Mouse (Mus musculus) layer of hippocampus, adult 9-11 months (tissue): ENCODE data around the gene Pgm2l1.

Experiments
- DNase-seq: peaks from one replicate; pipeline ENCODE4 v3.0.0; 2022

Pgm2l1 gene

GRCm38 (mm10) chr7:100298861-100299510, 71.8 kb downstream of the Pgm2l1 start:
- DNase-seq, result no peak

- no peak for DNase-seq
Observed at GRCm38 (mm10) chr7:100301390-100301789, 74.2 kb downstream of the Pgm2l1 start.

- DNase-seq, result peak; percentile 82
Observed at GRCm38 (mm10) chr7:100302316-100302715, 75.1 kb downstream of the Pgm2l1 start.

- DNase-seq, result no peak
Observed at GRCm38 (mm10) chr7:100305894-100306293, 78.7 kb downstream of the Pgm2l1 start.

- peak; percentile 73 for DNase-seq
Observed at GRCm38 (mm10) chr7:100307872-100308653, 80.9 kb downstream of the Pgm2l1 start.

GRCm38 (mm10) chr7:100309216-100309615, 82.0 kb downstream of the Pgm2l1 start:
- no peak for DNase-seq

GRCm38 (mm10) chr7:100309679-100310078, 82.5 kb downstream of the Pgm2l1 start:
- DNase-seq, result no peak

GRCm38 (mm10) chr7:100310290-100310689, 83.1 kb downstream of the Pgm2l1 start:
- no peak for DNase-seq

GRCm38 (mm10) chr7:100312716-100313115, 85.5 kb downstream of the Pgm2l1 start:
- no peak for DNase-seq

GRCm38 (mm10) chr7:100316924-100317323, 89.7 kb downstream of the Pgm2l1 start:
- no peak for DNase-seq

- no peak for DNase-seq
Observed at GRCm38 (mm10) chr7:100317534-100317933, 90.3 kb downstream of the Pgm2l1 start.

- DNase-seq, result no peak
Observed at GRCm38 (mm10) chr7:100323721-100324120, 96.5 kb downstream of the Pgm2l1 start.

- peak; percentile 26 for DNase-seq
Observed at GRCm38 (mm10) chr7:100325482-100325881, 98.3 kb downstream of the Pgm2l1 start.

GRCm38 (mm10) chr7:100327514-100327913, 100.3 kb downstream of the Pgm2l1 start:
- no peak for DNase-seq
